Mouse (Mus musculus) spleen, adult 2 months (tissue): ENCODE data around the gene Imp4.

ENCODE experiments used
- CTCF ChIP-seq: fragments of 200-500 bp; IDR thresholded peaks from 2 replicates; pipeline ENCODE4 v1.5.1; 2011; ENCODE audit warnings: mild to moderate bottlenecking, inconsistent platforms; ENCODE audit not compliant: insufficient read depth, insufficient read length, insufficient replicate concordance; ENCODE audit errors: extremely low read depth
- POLR2A ChIP-seq: fragments of 200-500 bp; IDR thresholded peaks from 2 replicates; pipeline ENCODE4 v1.6.1; 2011; ENCODE audit warnings: low read depth, low read length, inconsistent platforms

DNA sequence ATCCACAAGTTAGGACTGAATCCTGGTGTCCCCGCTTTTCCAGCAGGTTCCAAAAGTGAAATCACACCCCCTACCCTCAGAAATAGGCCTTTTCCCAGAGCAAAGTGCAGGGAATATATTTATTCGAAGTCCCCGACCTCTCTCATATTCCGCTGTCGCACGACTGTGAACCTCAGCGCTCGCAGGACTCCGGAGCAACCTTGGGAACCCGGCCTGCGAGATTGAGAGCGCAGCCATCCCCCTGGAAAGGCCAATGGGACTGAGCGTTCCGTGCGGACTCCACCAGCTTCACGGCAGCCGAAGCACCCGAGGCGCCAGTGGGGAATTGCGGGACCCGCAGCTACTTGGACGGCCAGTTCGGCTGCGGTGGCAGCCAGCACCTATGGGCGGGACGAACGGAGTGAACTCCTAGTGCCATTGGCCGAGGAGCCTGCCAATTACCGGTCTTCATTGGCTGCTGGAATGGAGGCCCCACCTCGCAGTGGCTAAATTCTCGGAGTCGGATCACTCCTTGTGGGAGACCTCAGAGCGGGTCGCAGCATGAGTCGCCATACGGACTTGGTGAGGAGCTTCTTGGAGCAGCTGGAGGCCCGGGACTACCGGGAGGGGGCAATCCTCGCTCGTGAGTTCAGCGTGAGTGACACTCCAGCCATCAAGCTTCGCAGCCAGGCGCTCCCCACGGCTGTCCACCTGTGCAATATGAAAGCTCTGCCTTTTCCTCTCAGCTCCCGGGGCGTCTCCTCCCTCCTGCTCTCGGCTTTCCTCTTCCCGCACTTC is 19.8 kb downstream of the Imp4 start, which contains the start of gene Ptpn18:
- TF ChIP-seq POLR2A (no peak), CTCF (no peak)
